Mouse (Mus musculus): ENCODE data around the gene Psmb7. TPM values are rescaled to one million over a fixed set of nuclear protein-coding genes. Genes with fewer than 3 reads are reported as not detected.

The Psmb7 gene
- total RNA-seq, 2 experiments from 2014 or later = 250 to 255 TPM

- no peak for DNase-seq (ENCODE audit: low spot score in 2 of 2)
These were observed 2.1 kb downstream of the Psmb7 start for GRCm38 (mm10) chr2:38641761-38642160.

- DNase-seq (ENCODE audit: low spot score in 2 of 2) = no peak
These were observed 6.1 kb downstream of the Psmb7 start for GRCm38 (mm10) chr2:38637716-38638267.

GRCm38 (mm10) chr2:38630574-38630973 lies 13.3 kb downstream of the Psmb7 start:
- DNase-seq (ENCODE audit: low spot score in 2 of 2) = no peak

DNA sequence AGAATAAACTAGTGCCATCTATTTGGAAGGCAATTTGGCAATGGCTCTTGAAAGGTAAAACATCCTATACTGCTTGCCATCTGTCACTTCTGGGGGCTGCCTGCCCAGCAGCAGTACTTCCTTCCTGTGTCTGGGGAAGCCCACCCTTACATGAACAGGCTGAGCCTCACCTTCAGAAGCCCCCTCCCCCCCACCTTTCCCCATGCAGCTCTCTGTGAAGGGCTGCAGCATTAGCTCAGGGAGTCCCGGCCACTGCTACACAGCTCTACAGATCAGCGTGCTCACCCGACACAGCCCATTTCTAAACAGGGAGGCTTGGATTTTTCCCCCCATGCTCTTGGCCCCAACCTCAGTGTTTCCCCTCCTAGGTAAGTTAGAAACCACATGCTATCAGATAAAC lies 14.4 kb downstream of the Psmb7 start:
- no peak for DNase-seq (ENCODE audit: low spot score in 2 of 2)

DNA sequence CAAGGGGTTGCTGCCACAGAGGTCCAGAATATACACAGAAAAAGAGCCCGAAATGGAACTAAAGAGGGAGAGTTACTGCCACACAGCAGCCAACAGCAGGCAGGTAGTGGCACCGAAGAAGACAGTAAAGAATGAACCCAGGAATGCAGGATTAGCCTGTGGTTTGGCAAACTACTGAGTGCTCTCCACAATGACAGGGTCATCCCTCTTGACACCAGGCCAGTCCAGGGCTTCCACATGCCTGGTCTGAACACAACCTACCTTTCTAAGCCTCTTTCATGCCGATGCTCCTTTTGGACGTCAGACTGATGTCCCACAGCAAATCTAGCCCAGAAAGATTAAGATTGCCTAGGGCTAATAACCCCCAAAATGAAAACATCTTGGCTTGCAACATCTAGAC lies 15.1 kb downstream of the Psmb7 start:
- no peak for DNase-seq (ENCODE audit: low spot score in 2 of 2)

DNA sequence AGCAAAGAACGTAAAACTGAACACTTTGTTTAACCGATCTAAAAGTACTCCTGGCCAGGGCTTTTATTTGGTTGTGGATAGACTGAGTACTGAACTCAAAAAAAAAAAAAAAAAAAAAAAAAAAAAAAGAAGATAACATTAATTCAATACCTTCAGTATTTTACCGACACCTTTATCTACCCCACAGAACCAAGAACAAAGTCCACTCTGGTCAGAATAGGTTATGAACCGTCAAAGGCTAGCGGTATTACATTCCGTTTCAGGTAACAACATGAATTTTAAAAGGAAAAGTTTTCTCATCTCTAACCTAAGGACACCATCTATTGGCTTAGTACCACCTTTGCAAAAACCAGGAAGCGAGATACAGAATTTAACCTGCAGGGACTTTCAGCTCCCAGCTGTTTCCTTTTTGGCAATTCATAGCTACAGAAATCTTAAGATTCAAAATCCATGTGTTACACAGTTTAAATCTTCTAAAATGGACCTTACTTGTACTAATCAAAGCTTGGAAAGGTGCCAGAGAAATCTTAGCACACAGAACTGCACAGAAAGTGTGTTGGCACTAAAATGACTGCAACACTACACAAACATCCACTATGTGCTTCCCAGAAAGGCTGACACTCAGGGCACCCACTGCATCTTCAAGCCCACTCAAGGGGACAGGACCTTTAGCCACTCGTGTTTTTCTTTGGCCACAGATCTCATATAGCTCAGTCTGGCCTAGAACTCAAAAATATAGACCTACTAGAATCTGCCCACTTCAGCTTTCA lies 19.9 kb downstream of the Psmb7 start:
- no peak for DNase-seq (ENCODE audit: low spot score in 2 of 2)

DNA sequence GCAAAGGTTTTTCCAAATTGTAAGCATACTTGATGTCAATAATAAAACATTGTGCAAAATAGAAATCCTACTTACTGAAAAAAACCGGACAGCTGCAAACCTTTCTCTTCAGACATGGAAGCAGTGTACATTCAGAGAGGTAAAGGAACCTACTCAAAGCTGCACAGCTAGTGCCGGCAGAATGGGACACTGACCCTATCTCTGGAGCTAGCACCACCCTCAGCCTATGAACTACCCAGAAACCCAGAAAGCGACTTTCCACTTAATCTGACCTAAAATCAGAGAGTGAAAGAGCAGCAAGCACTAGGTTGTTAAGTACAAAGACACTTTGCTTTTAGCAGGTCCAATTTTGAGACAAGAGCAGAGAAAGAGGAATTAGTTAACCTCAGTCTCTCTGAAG lies 20.5 kb downstream of the Psmb7 start:
- no peak for DNase-seq (ENCODE audit: low spot score in 2 of 2)

- DNase-seq (ENCODE audit: low spot score in 2 of 2) = peak; percentile 47 to 55
These were observed 22.3 kb downstream of the Psmb7 start for GRCm38 (mm10) chr2:38621610-38622021.

GRCm38 (mm10) chr2:38621076-38621475 lies 22.8 kb downstream of the Psmb7 start:
- no peak for DNase-seq (ENCODE audit: low spot score in 2 of 2)

DNA sequence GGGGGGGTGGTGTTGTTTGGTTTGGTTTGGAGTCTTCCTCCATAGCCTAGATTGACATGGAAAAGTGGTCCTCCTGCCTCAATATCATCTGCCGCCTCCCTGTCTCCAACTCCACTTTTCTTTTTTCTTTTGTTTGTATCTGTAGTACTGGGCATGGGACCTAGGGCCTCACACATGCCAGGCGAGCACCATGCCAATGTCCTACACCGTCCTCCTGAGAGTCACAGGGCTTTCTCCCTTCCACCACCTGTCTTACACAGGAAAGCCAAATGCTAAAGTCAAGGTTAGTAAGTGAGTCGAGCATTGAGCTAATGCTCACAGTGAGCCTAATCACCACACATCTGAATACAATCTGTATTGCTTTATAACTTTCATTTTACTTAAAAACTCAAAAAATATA lies 24.1 kb downstream of the Psmb7 start:
- no peak for DNase-seq (ENCODE audit: low spot score in 2 of 2)

DNA sequence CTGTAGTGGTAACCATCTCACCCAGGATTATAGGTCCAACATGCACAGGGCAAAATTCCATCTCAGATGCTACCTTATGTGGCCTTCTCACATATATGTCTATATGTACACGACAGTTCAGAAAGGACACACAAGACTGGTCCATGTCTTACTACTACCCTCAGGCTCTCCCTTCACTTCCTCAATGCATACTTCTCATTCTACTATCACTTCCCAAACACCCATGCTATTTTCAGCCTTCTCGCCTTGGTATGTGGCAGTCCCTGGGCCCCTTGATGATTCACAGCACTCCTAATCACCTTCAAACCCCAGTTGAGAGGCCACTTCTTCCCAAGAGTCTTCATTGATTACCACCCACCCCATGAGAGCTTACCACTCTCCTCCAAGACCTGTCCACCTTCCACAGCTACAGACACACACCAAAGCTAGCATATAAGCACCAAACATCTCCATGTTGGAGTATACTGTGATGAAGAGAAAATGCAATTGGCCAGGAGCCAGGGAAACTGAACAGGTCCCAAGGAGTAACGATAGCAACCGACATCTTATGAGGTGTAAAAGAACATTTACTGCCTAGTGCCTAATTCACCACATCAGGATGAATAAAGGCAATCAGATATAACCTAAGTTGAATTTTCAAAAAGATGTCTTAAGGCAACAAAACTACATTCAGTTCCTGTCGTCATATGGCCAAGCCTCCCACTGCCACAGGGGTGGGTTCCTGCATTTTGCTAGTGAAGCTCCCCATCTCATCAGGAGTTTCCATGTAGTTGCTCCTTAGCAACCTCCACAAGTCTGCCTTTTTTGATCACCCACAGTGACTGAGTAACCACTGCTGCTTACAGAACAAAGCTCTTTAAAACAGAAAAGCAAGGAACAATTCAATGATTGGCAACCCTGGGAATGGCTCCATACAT lies 26.7 kb downstream of the Psmb7 start:
- no peak for DNase-seq (ENCODE audit: low spot score in 2 of 2)

DNA sequence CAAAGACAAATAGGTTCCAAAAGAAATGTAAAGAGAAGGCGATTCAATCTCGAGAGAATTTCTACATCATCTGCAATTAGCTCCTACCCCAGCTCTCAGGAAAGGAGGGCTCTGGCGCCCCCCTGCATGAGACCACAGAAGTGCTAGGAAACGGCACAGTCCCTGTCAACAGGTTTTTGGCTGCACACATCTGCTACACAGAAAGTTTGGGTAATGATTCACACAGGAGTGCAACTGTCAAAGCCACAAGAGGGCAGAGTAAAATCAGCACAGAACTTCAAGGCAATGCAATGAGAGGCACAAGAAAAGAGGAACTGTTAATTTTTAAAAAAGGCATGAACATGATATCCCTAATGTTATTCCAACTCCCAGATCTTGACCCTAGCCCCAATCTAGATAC lies 27.8 kb downstream of the Psmb7 start:
- DNase-seq (ENCODE audit: low spot score in 2 of 2) = peak; percentile 36 to 43

- DNase-seq (ENCODE audit: low spot score in 2 of 2) = no peak
These were observed 29.4 kb downstream of the Psmb7 start for GRCm38 (mm10) chr2:38614437-38614836.

DNA sequence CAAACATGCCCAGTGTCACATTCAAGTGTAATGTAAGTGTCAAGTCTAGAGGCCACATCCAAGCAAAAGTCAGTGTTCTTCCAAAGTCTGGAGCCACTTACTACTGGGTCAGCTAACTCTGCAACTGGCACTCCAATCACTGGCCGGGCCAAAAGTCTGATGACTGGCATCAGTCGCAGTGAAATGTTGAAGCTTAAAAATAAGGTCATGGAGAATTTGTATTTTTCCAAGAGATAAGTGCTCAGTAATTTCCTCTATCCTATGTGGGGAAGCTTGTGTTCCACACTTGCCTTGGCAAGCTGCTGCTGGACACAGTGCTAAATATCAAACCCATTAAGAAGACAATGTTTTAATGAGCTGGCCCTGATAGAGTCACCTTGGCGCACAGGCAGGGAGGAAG lies 30.3 kb downstream of the Psmb7 start:
- DNase-seq (ENCODE audit: low spot score in 2 of 2) = no peak

- no peak for DNase-seq (ENCODE audit: low spot score in 2 of 2)
These were observed 31.3 kb downstream of the Psmb7 start for GRCm38 (mm10) chr2:38612596-38612995.

GRCm38 (mm10) chr2:38610161-38610560 lies 33.7 kb downstream of the Psmb7 start:
- DNase-seq (ENCODE audit: low spot score in 2 of 2) = no peak

GRCm38 (mm10) chr2:38609310-38609709 lies 34.6 kb downstream of the Psmb7 start:
- no peak for DNase-seq (ENCODE audit: low spot score in 2 of 2)

DNA sequence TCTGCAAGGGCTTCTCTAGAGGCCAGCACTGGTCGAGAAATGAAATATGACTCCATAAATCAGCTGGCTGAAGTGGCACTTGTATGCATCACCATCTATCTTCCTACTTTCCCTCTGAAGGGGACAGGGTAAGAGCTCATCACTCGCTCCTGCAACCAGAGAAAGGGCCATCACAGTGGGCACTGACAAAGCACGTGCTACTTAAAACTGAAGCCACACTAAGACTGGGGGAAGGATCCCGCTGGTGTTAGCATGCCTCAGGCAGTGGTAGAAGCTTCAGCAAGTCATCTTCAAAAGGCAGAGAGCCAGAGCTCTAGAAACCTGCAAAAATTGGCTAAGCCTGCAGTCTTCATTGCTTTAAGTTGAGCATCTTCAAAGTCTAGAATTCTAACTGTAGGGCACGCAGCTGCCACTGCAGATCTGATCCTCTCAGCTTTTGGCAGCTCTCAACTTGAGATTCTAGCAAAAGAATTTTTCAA lies 35.0 kb downstream of the Psmb7 start:
- DNase-seq (ENCODE audit: low spot score in 2 of 2) = no peak

GRCm38 (mm10) chr2:38607716-38608115 lies 36.2 kb downstream of the Psmb7 start:
- DNase-seq (ENCODE audit: low spot score in 2 of 2) = no peak

GRCm38 (mm10) chr2:38600842-38601241 lies 43.0 kb downstream of the Psmb7 start:
- DNase-seq (ENCODE audit: low spot score in 2 of 2) = no peak

- DNase-seq (ENCODE audit: low spot score in 2 of 2) = no peak
These were observed 45.5 kb downstream of the Psmb7 start for GRCm38 (mm10) chr2:38598395-38598794.

- no peak for DNase-seq (ENCODE audit: low spot score in 2 of 2)
These were observed 46.0 kb downstream of the Psmb7 start for GRCm38 (mm10) chr2:38597896-38598295.
